ENCODE assay signal across 8 mouse cellular contexts in genomic region chr6:113037946-113038734, GRCm38 (mm10). TPM values are rescaled to one million over a fixed set of nuclear protein-coding genes. Genes with fewer than 3 reads are reported as not detected.
DNase-seq lines count a peak whose midpoint lies in the region; ATAC-seq lines count a peak whose summit lies in the region.

No protein-coding gene starts in this region.

- no peaks in the 10 kb centered on the region for H3K36me3 ChIP-seq in hindbrain, embryonic 14.5 days (replicated peaks; ENCODE audit: control insufficient read depth, insufficient read depth)

- WGBS in hindbrain, embryonic 14.5 days = 11% methylated on average over 19 of the region's 19 CpGs

- H3K4me1 ChIP-seq in hindbrain, embryonic 14.5 days (replicated peaks; ENCODE audit: control insufficient read depth, insufficient read depth, low read length) = 0 out of 2 replicates have a peak, but pooled peaks cover 3% of the 10 kb centered on the region

- H3K9ac ChIP-seq in hindbrain, embryonic 14.5 days = peak overlapping the region; percentile 39

- H3K9me3 ChIP-seq in hindbrain, embryonic 14.5 days (ENCODE audit: control insufficient read depth, low read length) = no peaks in the 10 kb centered on the region

- no peaks in the 10 kb centered on the region for H3K27me3 ChIP-seq in hindbrain, embryonic 14.5 days (ENCODE audit: control insufficient read depth, insufficient read depth, low read length)

- peak overlapping the region; percentile 43 for H3K27ac ChIP-seq in hindbrain, embryonic 14.5 days

- no peak overlapping the region for H3K4me3 ChIP-seq in hindbrain, embryonic 14.5 days (replicated peaks; ENCODE audit: low read length)

- ATAC-seq in hindbrain, embryonic 14.5 days (ENCODE audit: low FRiP score) = peak; percentile 46; the same call in 1 of the 2 replicates

- DNase-seq in R1 (ENCODE audit: low read depth, low spot score) = peak; percentile 94
- peak; percentile 74 to 80 for DNase-seq in cerebellum, postnatal 25 days
- DNase-seq in frontal cortex, postnatal 36 days (ENCODE audit: low spot score in 2 of 2) = peak; percentile 64 to 85
- peak; percentile 83 for DNase-seq in hindbrain, embryonic 14.5 days (ENCODE audit: low spot score)
- DNase-seq in layer of hippocampus, postnatal 36 days = peak; percentile 56 to 67
- peak; percentile 84 for DNase-seq in lung, postnatal 36 days
- peak; percentile 80 for DNase-seq in retina, postnatal 1 day
- peak; percentile 64 to 70 for DNase-seq in urinary bladder, postnatal 36 days (ENCODE audit: low spot score in 2 of 2)

- peak overlapping the region; percentile 42 for H3K4me2 ChIP-seq in hindbrain, embryonic 14.5 days (replicated peaks)

RNA-seq across cellular contexts. Expression of gene Thumpd3, which starts 7.9 kb away (rescaled TPM):
- 45.5 and 49.1 TPM in 2 replicates for polyA plus RNA-seq in hindbrain, embryonic 14.5 days (2014; fragmentation: Nextera tagmentation; extraction: Ambion mirVana)
- 10 to 100 TPM; 33.1 to 42.0 TPM for total RNA-seq in layer of hippocampus, postnatal 36 days (2021)

RNA-seq across cellular contexts. Expression of gene Setd5, which starts 39.0 kb away (rescaled TPM):
- 53.3 and 58.7 TPM in 2 replicates for polyA plus RNA-seq in hindbrain, embryonic 14.5 days (2014; fragmentation: Nextera tagmentation; extraction: Ambion mirVana)
- 100 to 1,000 TPM; 103 to 117 TPM for total RNA-seq in layer of hippocampus, postnatal 36 days (2021)
